Mouse (Mus musculus) hindbrain, postnatal 0 days (tissue): ENCODE measurements at regions not wholly inside any gene's neighbourhood (a gene's known extent, or its start where the extent isn't known, plus 50 kb on each side); places are given as distances from the start of the nearest gene placed in this dataset.

Experiments used
- ATAC-seq: fragments of 200-750 bp; cut with Nextera tagmentation; 2 replicates; pipeline ENCODE4 v1.8.0; 2017; ENCODE audit warnings: mild to moderate bottlenecking, moderate TSS enrichment, moderate library complexity
- DNase-seq: peaks from one replicate; pipeline ENCODE4 v3.0.0-alpha.2; 2015; ENCODE audit warnings: low spot score
- H3K27ac ChIP-seq: fragments of 300-500 bp; sonication (generic); 2 replicates; pipeline ENCODE4 v1.5.1; 2014; ENCODE audit warnings: mild to moderate bottlenecking
- H3K27me3 ChIP-seq: fragments of 300-500 bp; sonication (generic); 2 replicates; pipeline ENCODE4 v1.6.1; 2014; ENCODE audit warnings: low read length, mixed read lengths; ENCODE audit not compliant: insufficient read depth
- H3K36me3 ChIP-seq: fragments of 300-500 bp; sonication (generic); 2 replicates; pipeline ENCODE4 v1.6.1; 2014; ENCODE audit warnings: low read length, mixed read lengths; ENCODE audit not compliant: insufficient read depth
- H3K4me1 ChIP-seq: fragments of 300-500 bp; sonication (generic); 2 replicates; pipeline ENCODE4 v1.6.1; 2014; ENCODE audit warnings: antibody characterized with exemption, low read length, mixed read lengths; ENCODE audit not compliant: insufficient read depth
- H3K4me2 ChIP-seq: fragments of 300-500 bp; sonication (generic); 2 replicates; pipeline ENCODE4 v1.6.1; 2014; ENCODE audit warnings: low read depth, mild to moderate bottlenecking, low read length, moderate library complexity, mixed read lengths
- H3K4me3 ChIP-seq: fragments of 300-500 bp; sonication (generic); 2 replicates; pipeline ENCODE4 v1.5.1; 2014; ENCODE audit warnings: low read length
- H3K9ac ChIP-seq: fragments of 300-500 bp; sonication (generic); replicated peaks from 2 replicates; pipeline ENCODE4 v1.6.1; 2014; ENCODE audit warnings: mild to moderate bottlenecking, low read length, moderate library complexity, mixed read lengths
- H3K9me3 ChIP-seq: fragments of 300-500 bp; sonication (generic); 2 replicates; pipeline ENCODE4 v1.6.1; 2016; ENCODE audit warnings: low read length, mixed read lengths
- CTCF ChIP-seq: IDR thresholded peaks from 2 replicates; pipeline ENCODE4 v1.5.1; 2016; ENCODE audit warnings: antibody characterized with exemption, control low read depth, low read depth
- WGBS: fragments of 180-500 bp; shearing (Covaris S2); extraction: QIAGEN DNeasy Blood & Tissue Kit; methylation state at CpG from one replicate; pipeline ENCODE4 v1.1.7; 2014; 5-methylcytosine and 5-hydroxymethylcytosine counted together

- Histone ChIP-seq H3K4me1 (0 out of 2 replicates have a peak, but pooled peaks cover 4% of the 10 kb centered on the region), H3K27me3 (no peaks in the 10 kb centered on the region), H3K9me3 (no peaks in the 10 kb centered on the region), H3K9ac (no peak overlapping the region), H3K36me3 (no peaks in the 10 kb centered on the region), H3K27ac (no peak overlapping the region), H3K4me3 (no peak overlapping the region), H3K4me2 (no peak overlapping the region)
- ATAC-seq (peak; percentile 56), DNase-seq (peak; percentile 50)
- TF ChIP-seq CTCF, result no peak
- WGBS, result 54% methylated on average over 9 of the region's 9 CpGs
These were observed 178.0 kb downstream of the Uaca start for GRCm38 (mm10) chr9:60972201-60972910.

- H3K36me3 ChIP-seq, result no peaks in the 10 kb centered on the region
- no peak overlapping the region for H3K4me3 ChIP-seq
- H3K4me1 ChIP-seq, result 0 out of 2 replicates have a peak, but pooled peaks cover 4% of the 10 kb centered on the region
- no peak overlapping the region for H3K9ac ChIP-seq
- no peak overlapping the region for H3K4me2 ChIP-seq
- 87% methylated on average over 1 of the region's 1 CpGs for WGBS
- no peak overlapping the region for H3K27ac ChIP-seq
- no peaks in the 10 kb centered on the region for H3K27me3 ChIP-seq
- no peak for TF ChIP-seq CTCF
- DNase-seq (no peak), ATAC-seq (no peak)
- no peaks in the 10 kb centered on the region for H3K9me3 ChIP-seq
These were observed 180.2 kb downstream of the Uaca start for GRCm38 (mm10) chr9:60974546-60974945.

- H3K4me2 ChIP-seq, result no peak overlapping the region
- no peak overlapping the region for H3K27ac ChIP-seq
- H3K27me3 ChIP-seq, result no peaks in the 10 kb centered on the region
- ATAC-seq (no peak), DNase-seq (peak; percentile 58)
- WGBS, result 66% methylated on average over 13 of the region's 13 CpGs
- no peaks in the 10 kb centered on the region for H3K36me3 ChIP-seq
- H3K9me3 ChIP-seq, result no peaks in the 10 kb centered on the region
- no peak overlapping the region for H3K4me3 ChIP-seq
- no peak overlapping the region for H3K9ac ChIP-seq
- no peaks in the 10 kb centered on the region for H3K4me1 ChIP-seq
- no peak for TF ChIP-seq CTCF
These were observed 188.2 kb downstream of the Uaca start for GRCm38 (mm10) chr9:60982383-60983085.

- no peaks in the 10 kb centered on the region for H3K4me1 ChIP-seq
- WGBS, result 63% methylated on average over 5 of the region's 5 CpGs
- no peak overlapping the region for H3K9ac ChIP-seq
- no peaks in the 10 kb centered on the region for H3K27me3 ChIP-seq
- H3K4me2 ChIP-seq, result no peak overlapping the region
- H3K27ac ChIP-seq, result no peak overlapping the region
- H3K9me3 ChIP-seq, result no peaks in the 10 kb centered on the region
- no peaks in the 10 kb centered on the region for H3K36me3 ChIP-seq
- no peak overlapping the region for H3K4me3 ChIP-seq
- DNase-seq (no peak), ATAC-seq (no peak)
- TF ChIP-seq CTCF, result no peak
These were observed 188.9 kb downstream of the Uaca start for GRCm38 (mm10) chr9:60983246-60983645.

GRCm38 (mm10) chr9:60988113-60988512 is 193.8 kb downstream of the Uaca start:
- no peaks in the 10 kb centered on the region for H3K9me3 ChIP-seq
- DNase-seq (no peak), ATAC-seq (no peak)
- no peaks in the 10 kb centered on the region for H3K36me3 ChIP-seq
- H3K4me3 ChIP-seq, result no peak overlapping the region
- 73% methylated on average over 4 of the region's 4 CpGs for WGBS
- TF ChIP-seq CTCF, result no peak
- no peak overlapping the region for H3K4me2 ChIP-seq
- no peaks in the 10 kb centered on the region for H3K27me3 ChIP-seq
- H3K9ac ChIP-seq, result no peak overlapping the region
- H3K27ac ChIP-seq, result no peak overlapping the region
- no peaks in the 10 kb centered on the region for H3K4me1 ChIP-seq

GRCm38 (mm10) chr9:60989670-60990391 is 195.5 kb downstream of the Uaca start:
- no peak overlapping the region for H3K4me2 ChIP-seq
- peak; percentile 55; the same call in 1 of the 2 replicates for ATAC-seq
- no peaks in the 10 kb centered on the region for H3K4me1 ChIP-seq
- H3K27ac ChIP-seq, result no peak overlapping the region
- no peaks in the 10 kb centered on the region for H3K36me3 ChIP-seq
- H3K9ac ChIP-seq, result no peak overlapping the region
- no peak overlapping the region for H3K4me3 ChIP-seq
- 31% methylated on average over 13 of the region's 13 CpGs for WGBS
- DNase-seq, result peak; percentile 49
- no peaks in the 10 kb centered on the region for H3K27me3 ChIP-seq
- no peaks in the 10 kb centered on the region for H3K9me3 ChIP-seq
- TF ChIP-seq CTCF, result no peak
